Mouse (Mus musculus) lung, postnatal 0 days (tissue): ENCODE measurements around the gene Arfrp1.

Experiments used
- CTCF ChIP-seq: IDR thresholded peaks from 2 replicates; pipeline ENCODE4 v1.5.1; 2016; ENCODE audit warnings: antibody characterized with exemption, mild to moderate bottlenecking
- EP300 ChIP-seq: IDR thresholded peaks from 2 replicates; pipeline ENCODE4 v1.6.1; 2016; ENCODE audit warnings: antibody characterized with exemption, mild to moderate bottlenecking, control low read depth

- TF ChIP-seq CTCF: peak; percentile 77
- no peak for TF ChIP-seq EP300
These were observed 31.2 kb downstream of the Arfrp1 start for GRCm38 (mm10) chr2:181334023-181334422.
